Mouse (Mus musculus) neural tube, embryonic 14.5 days (tissue): ENCODE measurements at regions not wholly inside any gene's neighbourhood (a gene's known extent, or its start where the extent isn't known, plus 50 kb on each side); places are given as distances from the start of the nearest gene placed in this dataset.

Experiments used
- ATAC-seq: fragments of 200-750 bp; cut with Nextera tagmentation; 2 replicates; pipeline ENCODE4 v1.8.0; 2017; ENCODE audit warnings: low read depth, mild to moderate bottlenecking, moderate TSS enrichment, moderate library complexity
- H3K27ac ChIP-seq: fragments of 300-500 bp; sonication (generic); 2 replicates; pipeline ENCODE4 v1.5.1; 2014; ENCODE audit warnings: low read depth, mild to moderate bottlenecking, control low read depth, low read length, moderate library complexity, mixed read lengths
- H3K27me3 ChIP-seq: fragments of 300-500 bp; sonication (generic); 2 replicates; pipeline ENCODE4 v1.6.1; 2014; ENCODE audit warnings: low read length; ENCODE audit not compliant: control insufficient read depth, insufficient read depth
- H3K36me3 ChIP-seq: fragments of 300-500 bp; sonication (generic); 2 replicates; pipeline ENCODE4 v1.6.1; 2014; ENCODE audit warnings: low read length, mixed read lengths; ENCODE audit not compliant: control insufficient read depth, insufficient read depth
- H3K4me1 ChIP-seq: fragments of 300-500 bp; sonication (generic); 2 replicates; pipeline ENCODE4 v1.6.1; 2014; ENCODE audit warnings: low read length; ENCODE audit not compliant: control insufficient read depth, insufficient read depth
- H3K4me2 ChIP-seq: fragments of 300-500 bp; sonication (generic); 2 replicates; pipeline ENCODE4 v1.6.1; 2014; ENCODE audit warnings: mild to moderate bottlenecking, low read depth, low read length, control low read depth
- H3K4me3 ChIP-seq: fragments of 300-500 bp; sonication (generic); 2 replicates; pipeline ENCODE4 v1.5.1; 2014; ENCODE audit warnings: low read depth, low read length, control low read depth, mixed read lengths
- H3K9ac ChIP-seq: fragments of 300-500 bp; sonication (generic); replicated peaks from 2 replicates; pipeline ENCODE4 v1.6.1; 2014; ENCODE audit warnings: low read depth, mild to moderate bottlenecking, control low read depth, low read length, mixed read lengths
- H3K9me3 ChIP-seq: fragments of 300-500 bp; sonication (generic); 2 replicates; pipeline ENCODE4 v1.6.1; 2016; ENCODE audit warnings: low read length; ENCODE audit not compliant: control insufficient read depth
- WGBS: fragments of 180-500 bp; shearing (Covaris S2); extraction: QIAGEN DNeasy Blood & Tissue Kit; methylation state at CpG from one replicate; pipeline ENCODE4 v1.1.7; 2014; 5-methylcytosine and 5-hydroxymethylcytosine counted together

GRCm38 (mm10) chr11:114611690-114612089 is 56.6 kb upstream of the Rpl38 start:
- H3K4me1 ChIP-seq = no peaks in the 10 kb centered on the region
- H3K36me3 ChIP-seq = no peaks in the 10 kb centered on the region
- H3K4me3 ChIP-seq = no peak overlapping the region
- WGBS = 80% methylated on average over 8 of the region's 8 CpGs
- no peaks in the 10 kb centered on the region for H3K27me3 ChIP-seq
- H3K27ac ChIP-seq = no peak overlapping the region
- no peaks in the 10 kb centered on the region for H3K9me3 ChIP-seq
- no peak overlapping the region for H3K4me2 ChIP-seq
- no peak overlapping the region for H3K9ac ChIP-seq
- no peak for ATAC-seq

GRCm38 (mm10) chr11:114608009-114608408 is 60.3 kb upstream of the Rpl38 start:
- Histone ChIP-seq H3K9ac (no peak overlapping the region), H3K4me1 (no peaks in the 10 kb centered on the region), H3K4me2 (no peak overlapping the region), H3K36me3 (no peaks in the 10 kb centered on the region), H3K27me3 (no peaks in the 10 kb centered on the region), H3K27ac (no peak overlapping the region), H3K4me3 (no peak overlapping the region), H3K9me3 (no peaks in the 10 kb centered on the region)
- 94% methylated on average over 9 of the region's 9 CpGs for WGBS
- no peak for ATAC-seq

GRCm38 (mm10) chr11:114603108-114603507 is 65.2 kb upstream of the Rpl38 start:
- no peaks in the 10 kb centered on the region for H3K36me3 ChIP-seq
- WGBS = 86% methylated on average over 6 of the region's 6 CpGs
- no peak overlapping the region for H3K9ac ChIP-seq
- H3K4me3 ChIP-seq = no peak overlapping the region
- no peaks in the 10 kb centered on the region for H3K27me3 ChIP-seq
- H3K4me2 ChIP-seq = no peak overlapping the region
- ATAC-seq = no peak
- no peaks in the 10 kb centered on the region for H3K4me1 ChIP-seq
- H3K27ac ChIP-seq = no peak overlapping the region
- no peaks in the 10 kb centered on the region for H3K9me3 ChIP-seq

- Histone ChIP-seq H3K36me3 (no peaks in the 10 kb centered on the region), H3K4me2 (no peak overlapping the region), H3K4me1 (0 out of 2 replicates have a peak, but pooled peaks cover 2% of the 10 kb centered on the region), H3K4me3 (no peak overlapping the region), H3K9ac (no peak overlapping the region), H3K9me3 (no peaks in the 10 kb centered on the region), H3K27me3 (no peaks in the 10 kb centered on the region), H3K27ac (no peak overlapping the region)
- ATAC-seq = no peak
- WGBS = 12% methylated on average over 2 of the region's 2 CpGs
Observed at GRCm38 (mm10) chr11:114597225-114597624, 71.1 kb upstream of the Rpl38 start.

- H3K36me3 ChIP-seq = no peaks in the 10 kb centered on the region
- H3K4me3 ChIP-seq = no peak overlapping the region
- H3K27ac ChIP-seq = no peak overlapping the region
- no peak overlapping the region for H3K4me2 ChIP-seq
- 0 out of 2 replicates have a peak, but pooled peaks cover 2% of the 10 kb centered on the region for H3K4me1 ChIP-seq
- no peaks in the 10 kb centered on the region for H3K9me3 ChIP-seq
- ATAC-seq = no peak
- WGBS = 67% methylated on average over 9 of the region's 9 CpGs
- H3K27me3 ChIP-seq = no peaks in the 10 kb centered on the region
- no peak overlapping the region for H3K9ac ChIP-seq
Observed at GRCm38 (mm10) chr11:114592961-114593360, 75.4 kb upstream of the Rpl38 start.

- Histone ChIP-seq H3K27ac (no peak overlapping the region), H3K36me3 (no peaks in the 10 kb centered on the region), H3K4me2 (no peak overlapping the region), H3K9ac (no peak overlapping the region), H3K27me3 (no peaks in the 10 kb centered on the region), H3K4me3 (no peak overlapping the region), H3K4me1 (no peaks in the 10 kb centered on the region), H3K9me3 (no peaks in the 10 kb centered on the region)
- ATAC-seq = no peak
- WGBS = 69% methylated on average over 9 of the region's 9 CpGs
Observed at GRCm38 (mm10) chr11:114588554-114588953, 79.8 kb upstream of the Rpl38 start.

GRCm38 (mm10) chr11:114587986-114588385 is 80.3 kb upstream of the Rpl38 start:
- H3K27ac ChIP-seq = no peak overlapping the region
- WGBS = 89% methylated on average over 4 of the region's 4 CpGs
- H3K4me1 ChIP-seq = no peaks in the 10 kb centered on the region
- no peak overlapping the region for H3K4me3 ChIP-seq
- no peak for ATAC-seq
- no peaks in the 10 kb centered on the region for H3K9me3 ChIP-seq
- no peak overlapping the region for H3K4me2 ChIP-seq
- no peaks in the 10 kb centered on the region for H3K36me3 ChIP-seq
- no peaks in the 10 kb centered on the region for H3K27me3 ChIP-seq
- H3K9ac ChIP-seq = no peak overlapping the region

- ATAC-seq = no peak
- Histone ChIP-seq H3K4me1 (no peaks in the 10 kb centered on the region), H3K9ac (no peak overlapping the region)
Observed at GRCm38 (mm10) chr11:114586400-114586799, 81.9 kb upstream of the Rpl38 start.

GRCm38 (mm10) chr11:114584804-114585203 is 83.5 kb upstream of the Rpl38 start:
- Histone ChIP-seq H3K27ac (no peak overlapping the region), H3K27me3 (no peaks in the 10 kb centered on the region), H3K4me1 (no peaks in the 10 kb centered on the region), H3K9me3 (no peaks in the 10 kb centered on the region), H3K4me3 (no peak overlapping the region), H3K9ac (no peak overlapping the region), H3K36me3 (no peaks in the 10 kb centered on the region), H3K4me2 (no peak overlapping the region)
- ATAC-seq = no peak
- WGBS = 75% methylated on average over 6 of the region's 6 CpGs

More at GRCm38 (mm10) chr11:114586400-114586799, 81.9 kb upstream of the Rpl38 start:
- Histone ChIP-seq H3K9me3 (no peaks in the 10 kb centered on the region), H3K36me3 (no peaks in the 10 kb centered on the region), H3K4me3 (no peak overlapping the region), H3K27me3 (no peaks in the 10 kb centered on the region), H3K27ac (no peak overlapping the region), H3K4me2 (no peak overlapping the region)
- 90% methylated on average over 12 of the region's 12 CpGs for WGBS

- no peak overlapping the region for H3K9ac ChIP-seq
- H3K4me1 ChIP-seq = no peaks in the 10 kb centered on the region
- H3K4me2 ChIP-seq = no peak overlapping the region
- H3K36me3 ChIP-seq = no peaks in the 10 kb centered on the region
- no peak overlapping the region for H3K27ac ChIP-seq
- ATAC-seq = no peak
- H3K9me3 ChIP-seq = no peaks in the 10 kb centered on the region
- H3K4me3 ChIP-seq = no peak overlapping the region
- no peaks in the 10 kb centered on the region for H3K27me3 ChIP-seq
- WGBS = 78% methylated on average over 5 of the region's 5 CpGs
Observed at GRCm38 (mm10) chr11:114584146-114584545, 84.2 kb upstream of the Rpl38 start.
